Mouse (Mus musculus) fat pad, adult 2 months (tissue): Measurements from ENCODE around the gene Flnb.

Experiments
- DNase-seq: peaks from one replicate; pipeline ENCODE4 v3.0.0-alpha.2; 2011; ENCODE audit warnings: low read depth, low spot score; ENCODE audit errors: extremely low read depth

The Flnb gene

GRCm38 (mm10) chr14:7989371-7989770 is 171.6 kb downstream of the Flnb start:
- no peak for DNase-seq

GRCm38 (mm10) chr14:7989961-7990360 is 172.2 kb downstream of the Flnb start:
- DNase-seq, result no peak

- DNase-seq, result no peak
These were observed 173.5 kb downstream of the Flnb start for GRCm38 (mm10) chr14:7991108-7991776.

DNA sequence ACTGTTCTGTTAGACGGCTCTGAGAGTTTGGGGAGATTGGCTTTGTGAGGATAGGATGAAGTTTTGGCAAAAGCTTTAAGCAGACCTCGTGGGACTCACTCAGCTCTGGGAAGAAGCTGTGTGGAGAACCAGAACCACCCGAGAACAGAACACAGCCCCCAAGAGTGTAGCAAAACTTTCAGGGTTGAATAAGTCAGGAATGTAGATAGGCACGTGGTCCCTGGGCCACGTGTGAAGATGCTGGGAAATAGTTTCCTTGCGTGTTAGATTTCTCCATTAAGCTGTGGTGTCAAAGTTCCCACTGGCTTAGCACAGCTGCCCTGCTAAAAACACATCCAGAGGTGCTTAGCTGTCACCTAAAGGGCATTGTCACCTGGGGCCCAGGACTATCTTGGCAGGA is 174.4 kb downstream of the Flnb start:
- no peak for DNase-seq

DNA sequence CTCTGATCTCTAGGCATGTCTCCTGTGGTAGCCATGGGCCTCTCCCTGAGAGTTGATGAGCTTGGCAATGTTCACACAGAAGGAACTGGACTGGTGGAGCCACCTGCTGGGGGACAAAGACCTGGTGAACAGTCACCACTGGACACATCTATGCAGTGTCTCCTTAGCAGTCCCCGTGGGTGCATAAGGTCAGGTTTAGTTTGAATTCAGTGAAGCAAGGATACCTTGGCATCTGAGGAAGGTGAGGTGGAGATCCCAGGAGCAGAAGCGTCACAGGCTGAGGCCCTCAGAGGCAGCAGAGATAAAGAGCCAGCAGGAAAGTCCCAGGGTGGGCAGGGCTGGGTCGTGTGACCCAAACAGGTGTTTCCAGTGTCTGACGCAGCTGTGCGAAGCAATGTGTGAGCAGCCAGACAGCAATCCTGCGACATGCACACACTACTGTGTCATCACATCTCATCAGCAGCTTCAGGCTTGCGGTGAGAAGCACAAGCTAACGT is 176.6 kb downstream of the Flnb start, which contains the start of gene Dnase1l3:
Gene Dnase1l3, minus strand, starts transcription at position 303 of the 497 bp plus-strand sequence.
- DNase-seq, result no peak

DNA sequence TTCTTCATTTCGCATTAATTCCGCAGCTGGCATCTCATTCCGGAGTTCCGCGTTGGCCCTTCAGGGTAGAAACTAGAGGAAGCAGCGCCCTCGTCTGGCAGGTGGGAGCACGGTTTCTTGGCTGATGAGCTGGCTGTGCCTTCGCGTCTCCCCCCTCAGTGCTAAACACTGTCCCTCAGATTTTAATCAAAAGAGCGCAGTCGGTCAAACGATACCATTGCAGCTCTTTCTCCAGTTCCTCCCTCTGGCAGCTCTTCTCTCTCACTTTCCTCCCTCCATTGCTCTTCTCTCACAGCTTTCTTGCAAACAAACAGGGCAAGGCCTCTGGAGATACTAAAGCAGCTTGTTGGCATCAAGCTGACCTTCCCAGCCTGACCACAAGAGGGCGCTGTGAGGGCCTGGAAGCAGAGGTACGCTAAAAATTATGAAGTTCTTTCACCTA is 179.5 kb downstream of the Flnb start:
- no peak for DNase-seq

GRCm38 (mm10) chr14:7999030-7999429 is 181.3 kb downstream of the Flnb start:
- no peak for DNase-seq

- peak; percentile 95 for DNase-seq
These were observed 181.7 kb downstream of the Flnb start for GRCm38 (mm10) chr14:7999435-7999834.

GRCm38 (mm10) chr14:8000247-8000646 is 182.5 kb downstream of the Flnb start:
- no peak for DNase-seq
